Mouse (Mus musculus) ES-E14 (cell line): ENCODE measurements around the gene Olfr508.

ENCODE experiments used
- CHD2 ChIP-seq: IDR thresholded peaks from 2 replicates; pipeline ENCODE4 v1.6.1; 2014; ENCODE audit warnings: mild to moderate bottlenecking, low read depth, low read length, inconsistent platforms
- HCFC1 ChIP-seq: IDR thresholded peaks from 2 replicates; pipeline ENCODE4 v1.6.1; 2012; ENCODE audit warnings: low read length, inconsistent platforms, borderline replicate concordance; ENCODE audit not compliant: insufficient read depth
- MAFK ChIP-seq: IDR thresholded peaks from 2 replicates; pipeline ENCODE4 v1.6.1; 2014; ENCODE audit warnings: mild to moderate bottlenecking, low read depth, low read length, inconsistent platforms; ENCODE audit not compliant: insufficient read depth
- ZC3H11A ChIP-seq: IDR thresholded peaks from 2 replicates; pipeline ENCODE4 v1.6.1; 2012; ENCODE audit warnings: low read depth, mild to moderate bottlenecking, inconsistent platforms, low read length, borderline replicate concordance
- ZNF384 ChIP-seq: IDR thresholded peaks from 2 replicates; pipeline ENCODE4 v1.6.1; 2012; ENCODE audit warnings: low read depth, low read length, inconsistent platforms

- TF ChIP-seq MAFK (no peak), HCFC1 (no peak), ZNF384 (no peak), ZC3H11A (no peak), CHD2 (0 out of 2 replicates have a peak, but pooled peaks have one; percentile 33)
These were observed 32.6 kb downstream of the Olfr508 start for GRCm38 (mm10) chr7:108662419-108662818.
